Mouse (Mus musculus) heart, adult 18-20 months (tissue): ENCODE data around the gene Fcgr4. TPM values are rescaled to one million over a fixed set of nuclear protein-coding genes. Genes with fewer than 3 reads are reported as not detected.
"Not testable (repeated sequence)": the region's sequence is repeated elsewhere in the genome, so short reads cannot be mapped to it uniquely, and the experiment has no call there.

Experiments used
- DNase-seq, 2 experiments: peaks; one replicate each; pipeline ENCODE4 v3.0.0; 2021 to 2022; ENCODE audit warnings: mixed read lengths in 1 of 2
- total RNA-seq, 2 experiments: library from RNA; stranded (reverse); gene quantifications; 2 replicates each; pipeline ENCODE4 v1.2.3; 2021

The Fcgr4 gene
- total RNA-seq, 2 experiments from 2014 or later: 0.35 to 0.59 TPM

- peak; percentile 42 to 67 for DNase-seq
Observed at GRCm38 (mm10) chr1:171057253-171057652, 38.5 kb downstream of the Fcgr4 start.

DNA sequence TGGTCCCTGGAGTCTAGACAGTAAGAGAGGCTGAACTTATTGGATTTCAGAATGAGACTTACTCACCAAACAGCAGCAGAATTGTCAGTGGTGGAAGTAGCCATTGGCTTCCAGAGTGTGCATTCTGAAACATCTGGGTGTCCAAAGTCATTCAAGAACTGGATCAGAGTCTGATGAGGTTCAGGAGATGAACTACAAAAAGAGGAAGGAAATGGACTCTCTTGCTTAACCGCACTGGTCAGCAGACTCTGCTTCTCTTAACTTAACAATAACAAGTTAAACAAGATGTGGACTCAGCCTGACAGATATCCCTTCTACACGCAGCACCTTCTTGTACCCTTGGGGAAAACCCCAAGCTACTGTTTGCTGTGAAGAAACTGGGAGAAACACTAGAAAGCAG, 40.5 kb downstream of the Fcgr4 start:
- peak in 1 of 2 experiments; percentile 67 for DNase-seq

DNA sequence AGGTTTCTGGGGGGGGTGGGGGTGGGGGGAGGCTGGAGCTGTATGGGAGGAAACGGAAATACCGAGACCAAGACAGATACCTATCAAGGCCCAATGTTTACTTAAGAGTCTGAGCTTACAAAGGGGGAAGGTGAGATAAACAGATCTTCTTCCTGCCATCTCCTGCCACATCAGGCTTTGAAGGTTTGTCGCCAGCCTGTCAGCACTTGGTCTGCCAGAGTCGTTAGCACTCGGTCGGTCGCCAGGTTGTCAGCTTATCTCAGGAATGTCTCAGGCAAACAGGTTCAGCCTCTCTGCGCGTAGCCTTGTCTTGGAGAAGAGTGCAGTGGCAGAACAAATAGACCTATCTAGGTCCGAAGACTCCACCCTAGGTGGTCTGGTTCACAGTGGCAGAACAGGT, 41.7 kb downstream of the Fcgr4 start:
- DNase-seq: no peak

DNA sequence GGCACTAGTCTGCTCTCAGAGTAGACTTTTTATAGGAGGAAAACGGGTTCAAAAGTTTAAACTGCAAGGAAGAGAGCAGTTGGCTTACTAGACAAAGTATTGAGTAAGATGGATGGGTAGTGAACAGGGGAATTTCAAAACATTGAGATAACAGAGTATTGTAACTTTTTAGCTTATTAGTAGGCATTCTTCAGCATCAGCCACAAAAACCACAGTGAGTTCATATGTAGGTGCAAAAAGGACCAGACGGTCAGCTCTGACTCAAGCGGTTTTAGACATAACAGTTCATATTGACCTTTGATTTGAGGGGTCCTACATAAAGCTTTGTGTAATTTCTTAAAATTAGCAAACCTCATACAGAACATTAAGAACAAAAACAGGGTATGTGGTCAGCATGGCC, 42.8 kb downstream of the Fcgr4 start:
- DNase-seq: no peak

DNA sequence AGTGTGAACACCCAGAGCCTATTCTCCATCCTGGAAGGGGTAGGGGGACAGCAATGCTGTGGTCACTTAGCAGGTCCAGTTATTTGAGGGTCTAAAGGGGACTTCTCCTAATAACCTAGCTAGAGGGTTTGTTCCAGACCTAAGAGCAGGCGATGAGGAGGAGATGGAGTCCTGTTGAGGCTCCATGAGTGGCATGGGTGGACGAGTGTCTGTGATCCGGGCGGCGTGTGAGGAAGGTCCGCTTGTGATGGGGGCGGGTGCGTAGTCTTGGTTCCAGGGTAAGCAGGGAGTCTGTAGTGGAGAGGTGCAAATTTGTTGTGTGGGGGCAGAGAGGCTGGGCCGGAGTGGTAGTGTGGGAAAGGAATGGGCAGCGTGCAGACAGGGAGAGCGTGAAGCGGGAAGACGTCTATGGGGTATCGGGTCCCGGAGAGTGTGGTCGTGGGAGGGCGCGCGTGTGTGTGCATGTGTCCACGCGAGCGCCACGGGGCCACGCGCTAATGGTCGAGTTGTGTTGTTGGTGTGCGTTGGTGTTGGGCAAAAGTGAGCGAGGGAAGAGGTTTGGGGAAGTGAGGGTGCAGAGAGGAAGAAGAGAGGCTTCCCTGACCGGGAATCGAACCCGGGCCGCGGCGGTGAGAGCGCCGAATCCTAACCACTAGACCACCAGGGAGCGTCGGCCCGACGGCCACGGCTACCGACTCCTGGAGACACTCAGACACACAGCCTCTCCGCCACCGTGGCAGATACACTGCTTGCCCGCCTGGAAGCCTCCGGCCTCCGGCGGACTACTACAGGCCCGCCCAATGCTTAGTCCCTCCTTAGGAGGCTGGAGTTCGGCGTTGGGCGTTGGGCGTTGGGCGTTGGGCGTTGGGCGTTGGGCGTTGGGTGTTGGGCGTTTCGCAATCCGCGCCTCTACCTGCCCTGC, 45.1 kb downstream of the Fcgr4 start:
- DNase-seq: peak; percentile 34 to 57

- DNase-seq: peak; percentile 86 to 89
Observed at GRCm38 (mm10) chr1:171064491-171065242, 45.9 kb downstream of the Fcgr4 start, which contains the start of gene Fcgr3. Gene Fcgr3 (minus strand): TSS chr1:171064935.

DNA sequence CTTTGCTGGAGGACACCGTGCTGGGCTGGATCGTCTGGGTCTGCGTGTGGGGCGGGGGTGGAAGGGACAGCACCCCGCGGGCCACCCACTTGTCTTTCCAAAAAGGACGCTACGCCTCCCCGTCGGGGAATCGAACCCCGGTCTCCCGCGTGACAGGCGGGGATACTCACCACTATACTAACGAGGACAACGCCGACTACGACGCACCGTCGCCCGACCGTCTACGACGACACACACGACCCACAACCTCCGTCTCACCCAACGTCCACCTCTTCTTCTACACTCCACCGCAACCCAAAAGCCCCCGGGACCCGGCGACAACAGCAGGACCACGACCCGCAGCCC, 46.5 kb downstream of the Fcgr4 start:
- DNase-seq: peak; percentile 55 to 63

DNA sequence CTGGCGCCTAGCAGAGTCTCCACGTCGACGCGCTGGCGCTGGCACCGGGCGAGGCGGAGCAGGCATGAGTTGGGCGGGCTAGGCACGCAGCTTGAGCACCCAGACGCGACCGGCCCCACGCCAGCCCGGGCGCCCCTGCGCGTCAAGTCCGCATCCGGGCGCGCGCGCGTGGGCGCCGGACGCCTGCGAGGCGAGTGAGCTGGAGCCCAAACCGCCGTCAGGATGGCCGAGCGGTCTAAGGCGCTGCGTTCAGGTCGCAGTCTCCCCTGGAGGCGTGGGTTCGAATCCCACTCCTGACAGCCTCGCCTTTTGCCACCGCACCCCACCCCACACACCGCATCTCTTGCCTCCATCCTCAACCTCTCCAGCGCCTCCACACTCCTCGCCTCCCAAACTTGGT, 47.0 kb downstream of the Fcgr4 start:
- DNase-seq: peak in 1 of 2 experiments; percentile 45

- DNase-seq: peak in 1 of 2 experiments; percentile 54
Observed at GRCm38 (mm10) chr1:171066583-171066982, 47.9 kb downstream of the Fcgr4 start.

DNA sequence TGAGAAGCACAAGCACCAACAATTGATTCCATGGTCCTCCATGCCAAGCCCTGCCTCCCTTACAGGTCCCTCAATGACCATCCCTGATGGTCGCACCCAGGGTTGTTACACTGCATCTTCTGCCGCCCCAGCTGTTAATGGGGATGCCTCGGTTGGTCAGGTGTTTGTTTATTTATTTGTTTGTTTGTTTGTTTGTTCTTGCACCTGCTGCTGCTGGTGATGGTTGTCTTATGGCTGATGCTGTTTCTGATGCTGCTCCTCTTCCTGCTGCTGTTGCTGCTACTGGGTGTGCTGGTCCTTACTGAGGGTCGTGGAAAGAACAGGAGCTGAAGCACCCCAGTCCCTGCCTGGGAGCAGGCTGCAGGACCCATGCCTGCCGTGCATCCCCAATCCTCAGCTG, 49.2 kb downstream of the Fcgr4 start:
- not testable (repeated sequence) for DNase-seq

DNA sequence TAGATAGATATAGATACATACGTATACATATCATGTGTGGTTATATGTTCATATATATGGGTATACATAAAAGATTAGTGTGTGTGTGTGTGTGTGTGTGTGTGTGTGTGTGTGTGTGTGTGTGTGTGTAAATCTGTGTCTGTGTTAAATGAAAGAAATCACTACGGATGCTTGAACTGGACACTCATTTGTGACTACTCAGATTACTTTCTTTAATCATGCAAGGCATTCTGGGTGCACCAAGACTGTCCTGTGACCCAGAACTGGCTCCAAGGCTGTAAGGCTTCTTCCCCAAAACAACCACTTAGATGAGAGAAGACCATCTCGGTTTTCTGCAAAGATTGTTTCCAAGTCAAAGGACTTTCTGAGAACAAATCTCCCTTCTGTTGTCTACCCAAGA, 50.8 kb downstream of the Fcgr4 start:
- DNase-seq: peak in 1 of 2 experiments; percentile 39

DNA sequence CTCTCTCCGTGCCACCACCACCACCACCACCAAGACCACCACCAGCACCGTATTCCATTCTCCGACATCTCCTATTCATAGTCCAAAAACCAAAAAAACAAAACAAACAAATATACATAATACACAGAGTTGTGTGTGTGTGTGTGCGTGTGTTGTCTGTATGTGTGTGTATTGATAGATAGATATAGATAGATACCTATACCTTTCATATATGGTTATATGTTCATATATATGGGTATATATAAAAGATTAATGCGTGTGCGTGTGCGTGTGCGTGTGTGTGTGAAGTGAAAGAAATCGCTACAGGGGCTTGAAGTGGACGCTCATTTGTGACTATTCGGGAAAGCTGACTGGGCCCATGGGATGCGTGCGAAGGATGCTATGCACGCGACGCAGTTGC, 52.2 kb downstream of the Fcgr4 start:
- DNase-seq: not testable (repeated sequence)

- DNase-seq: not testable (repeated sequence)
Observed at GRCm38 (mm10) chr1:171071726-171072125, 53.0 kb downstream of the Fcgr4 start.

DNA sequence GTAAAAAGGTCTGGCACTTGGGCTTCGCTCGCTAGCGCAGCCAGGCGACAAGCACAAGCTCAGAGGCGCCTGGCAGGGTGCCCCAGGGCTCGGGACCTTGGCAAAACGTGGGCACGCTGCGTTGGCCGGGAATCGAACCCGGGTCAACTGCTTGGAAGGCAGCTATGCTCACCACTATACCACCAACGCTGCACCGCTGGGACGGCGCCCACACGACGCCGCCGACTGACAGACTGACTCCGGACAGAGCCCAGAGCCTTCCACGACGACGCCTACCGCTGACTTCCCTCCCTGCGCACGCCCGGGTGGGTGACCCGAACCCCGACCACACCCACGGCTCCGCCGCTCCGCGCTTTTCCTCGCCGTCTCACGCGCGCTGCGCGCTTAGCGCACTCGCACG, 53.5 kb downstream of the Fcgr4 start:
- DNase-seq: not testable (repeated sequence)

GRCm38 (mm10) chr1:171074283-171074682, 55.6 kb downstream of the Fcgr4 start:
- DNase-seq: peak; percentile 57 to 77

DNA sequence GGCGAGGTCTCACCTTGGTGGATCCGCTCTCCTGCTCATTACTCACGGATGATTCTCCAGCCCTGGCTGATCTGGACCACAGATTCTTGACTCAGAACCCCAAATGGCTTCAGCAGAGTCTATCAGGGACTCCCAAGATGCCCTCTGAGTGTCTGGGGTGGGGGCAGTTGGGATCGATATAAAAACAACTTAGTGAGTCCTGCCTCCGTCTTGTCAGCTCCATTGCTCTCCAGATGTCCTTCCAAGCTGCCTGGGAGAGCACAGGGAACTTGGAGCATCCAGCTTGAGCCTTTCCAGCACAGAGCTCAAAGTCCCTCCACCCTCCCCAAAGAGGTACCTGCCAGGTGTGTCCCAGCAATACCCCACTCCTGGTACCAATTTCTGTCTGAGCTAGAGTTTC, 57.5 kb downstream of the Fcgr4 start:
- not testable (repeated sequence) for DNase-seq

DNA sequence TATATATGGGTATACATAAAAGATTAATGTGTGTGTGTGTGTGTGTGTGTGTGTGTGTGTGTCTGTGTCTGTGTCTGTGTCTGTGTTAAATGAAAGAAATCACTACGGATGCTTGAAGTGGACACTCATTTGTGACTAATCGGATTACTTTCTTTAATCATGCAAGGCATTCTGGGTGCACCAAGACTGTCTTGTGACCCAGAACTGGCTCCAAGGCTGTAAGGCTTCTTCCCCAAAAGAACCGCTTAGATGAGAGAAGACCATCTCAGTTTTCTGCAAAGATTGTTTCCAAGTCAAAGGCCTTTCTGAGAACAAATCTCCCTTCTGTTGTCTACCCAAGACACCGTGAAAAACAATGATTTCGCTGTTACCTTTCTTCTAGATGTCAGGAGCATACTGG, 58.5 kb downstream of the Fcgr4 start:
- DNase-seq: not testable (repeated sequence)

DNA sequence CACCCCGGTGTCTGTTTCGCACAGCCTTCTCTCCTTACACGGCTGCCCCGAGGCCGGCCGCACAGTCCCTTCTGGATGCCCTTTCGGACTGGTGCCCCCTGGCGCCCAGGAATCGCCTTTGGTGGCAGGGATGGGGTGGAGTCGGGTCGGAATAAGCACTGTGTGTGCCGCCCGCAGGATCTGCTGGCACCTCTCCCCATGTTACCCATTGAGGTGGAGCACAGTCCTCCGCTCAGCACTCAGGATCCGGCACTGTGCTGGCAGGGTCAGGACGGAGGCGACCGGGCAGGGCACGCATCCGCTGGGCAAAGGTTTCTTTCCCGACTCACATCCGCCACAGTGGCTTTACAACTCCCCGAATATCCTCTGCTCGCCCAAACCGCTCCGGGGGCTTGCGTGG, 59.2 kb downstream of the Fcgr4 start:
- peak; percentile 56 to 59 for DNase-seq

DNA sequence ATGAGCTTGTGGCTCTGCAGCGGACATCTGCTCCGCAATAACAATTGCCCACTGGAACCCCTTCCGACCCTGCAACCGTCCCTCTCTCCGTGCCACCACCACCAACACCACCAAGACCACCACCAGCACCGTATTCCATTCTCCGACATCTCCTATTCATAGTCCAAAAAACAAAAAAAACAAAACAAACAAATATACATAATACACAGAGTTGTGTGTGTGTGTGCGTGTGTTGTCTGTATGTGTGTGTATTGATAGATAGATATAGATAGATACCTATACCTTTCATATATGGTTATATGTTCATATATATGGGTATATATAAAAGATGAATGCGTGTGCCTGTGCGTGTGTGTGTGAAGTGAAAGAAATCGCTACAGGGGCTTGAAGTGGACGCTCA, 59.7 kb downstream of the Fcgr4 start:
- not testable (repeated sequence) for DNase-seq

DNA sequence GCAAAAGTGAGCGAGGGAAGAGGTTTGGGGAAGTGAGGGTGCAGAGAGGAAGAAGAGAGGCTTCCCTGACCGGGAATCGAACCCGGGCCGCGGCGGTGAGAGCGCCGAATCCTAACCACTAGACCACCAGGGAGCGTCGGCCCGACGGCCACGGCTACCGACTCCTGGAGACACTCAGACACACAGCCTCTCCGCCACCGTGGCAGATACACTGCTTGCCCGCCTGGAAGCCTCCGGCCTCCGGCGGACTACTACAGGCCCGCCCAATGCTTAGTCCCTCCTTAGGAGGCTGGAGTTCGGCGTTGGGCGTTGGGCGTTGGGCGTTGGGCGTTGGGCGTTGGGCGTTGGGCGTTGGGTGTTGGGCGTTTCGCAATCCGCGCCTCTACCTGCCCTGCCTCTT, 60.6 kb downstream of the Fcgr4 start:
- not testable (repeated sequence) for DNase-seq
